Mouse (Mus musculus): ENCODE results near the gene Zfp628.

- no peak for TF ChIP-seq CTCF (IDR thresholded peaks at IDR 0.05; ENCODE audit: borderline replicate concordance, insufficient read depth, low read length)
- no peak for TF ChIP-seq POLR2A (IDR thresholded peaks at IDR 0.05; ENCODE audit: low read depth, low read length)
Measured at GRCm38 (mm10) chr7:4964988-4965387, 50.0 kb downstream of the Zfp628 start.

Measured in embryonic fibroblast, embryonic 13.5 days (primary cell).